Mouse (Mus musculus): ENCODE data around the gene Rab4b.

- TF ChIP-seq CTCF (IDR thresholded peaks at IDR 0.05; ENCODE audit: low read depth) (no peak), EP300 (IDR thresholded peaks at IDR 0.05; ENCODE audit: low read depth) (no peak)
Observed at GRCm38 (mm10) chr7:27197634-27198033, 18.9 kb upstream of the Rab4b start.

All from liver, embryonic 14.5 days (tissue).